Mouse (Mus musculus): ENCODE measurements around the gene Ciao2b.
A peak's percentile ranks its signal among the peaks of the same experiment; 100 is the strongest.

Ciao2b gene

GRCm38 (mm10) chr8:104613119-104613518 is 28.6 kb downstream of the Ciao2b start:
- DNase-seq: no peak

GRCm38 (mm10) chr8:104611613-104612012 is 30.2 kb downstream of the Ciao2b start:
- no peak for DNase-seq

GRCm38 (mm10) chr8:104610185-104610766 is 31.5 kb downstream of the Ciao2b start:
- DNase-seq: peak; percentile 28 to 41

GRCm38 (mm10) chr8:104609222-104609621 is 32.5 kb downstream of the Ciao2b start:
- peak; percentile 29 to 33 for DNase-seq

GRCm38 (mm10) chr8:104607944-104608343 is 33.8 kb downstream of the Ciao2b start:
- peak; percentile 77 to 79 for DNase-seq

GRCm38 (mm10) chr8:104606329-104606728 is 35.4 kb downstream of the Ciao2b start:
- DNase-seq: peak in 1 of 2 experiments; percentile 26

GRCm38 (mm10) chr8:104603245-104603593 is 38.5 kb downstream of the Ciao2b start:
- no peak for DNase-seq

- DNase-seq: peak; percentile 89
These were observed 39.1 kb downstream of the Ciao2b start for GRCm38 (mm10) chr8:104602468-104603244.

GRCm38 (mm10) chr8:104601941-104602371 is 39.8 kb downstream of the Ciao2b start:
- no peak for DNase-seq

GRCm38 (mm10) chr8:104601386-104601785 is 40.4 kb downstream of the Ciao2b start:
- no peak for DNase-seq

- no peak for DNase-seq
These were observed 43.3 kb downstream of the Ciao2b start for GRCm38 (mm10) chr8:104598496-104598895.

GRCm38 (mm10) chr8:104597656-104598055 is 44.1 kb downstream of the Ciao2b start:
- peak; percentile 30 to 40 for DNase-seq

GRCm38 (mm10) chr8:104595773-104596536 is 45.8 kb downstream of the Ciao2b start:
- DNase-seq: no peak

GRCm38 (mm10) chr8:104594611-104595362 is 47.0 kb downstream of the Ciao2b start:
- no peak for DNase-seq

- DNase-seq: no peak
These were observed 48.0 kb downstream of the Ciao2b start for GRCm38 (mm10) chr8:104593536-104594325.

- DNase-seq: no peak
These were observed 49.2 kb downstream of the Ciao2b start for GRCm38 (mm10) chr8:104592566-104592965.

- DNase-seq: no peak
These were observed 49.9 kb downstream of the Ciao2b start for GRCm38 (mm10) chr8:104591856-104592255.

GRCm38 (mm10) chr8:104591133-104591834 is 50.5 kb downstream of the Ciao2b start, which contains the start of gene Pdp2:
Gene Pdp2, plus strand, starts transcription at chr8:104591451.
- DNase-seq: peak; percentile 94 to 97

- DNase-seq: no peak
These were observed 51.5 kb downstream of the Ciao2b start for GRCm38 (mm10) chr8:104590284-104590683.
